Mouse (Mus musculus): ENCODE results near the gene Tnfsf14. TPM values are rescaled to one million over a fixed set of nuclear protein-coding genes. Genes with fewer than 3 reads are reported as not detected.

Tnfsf14 gene
- polyA plus RNA-seq, 1 experiment from 2014 or later = 0.53 TPM

DNA sequence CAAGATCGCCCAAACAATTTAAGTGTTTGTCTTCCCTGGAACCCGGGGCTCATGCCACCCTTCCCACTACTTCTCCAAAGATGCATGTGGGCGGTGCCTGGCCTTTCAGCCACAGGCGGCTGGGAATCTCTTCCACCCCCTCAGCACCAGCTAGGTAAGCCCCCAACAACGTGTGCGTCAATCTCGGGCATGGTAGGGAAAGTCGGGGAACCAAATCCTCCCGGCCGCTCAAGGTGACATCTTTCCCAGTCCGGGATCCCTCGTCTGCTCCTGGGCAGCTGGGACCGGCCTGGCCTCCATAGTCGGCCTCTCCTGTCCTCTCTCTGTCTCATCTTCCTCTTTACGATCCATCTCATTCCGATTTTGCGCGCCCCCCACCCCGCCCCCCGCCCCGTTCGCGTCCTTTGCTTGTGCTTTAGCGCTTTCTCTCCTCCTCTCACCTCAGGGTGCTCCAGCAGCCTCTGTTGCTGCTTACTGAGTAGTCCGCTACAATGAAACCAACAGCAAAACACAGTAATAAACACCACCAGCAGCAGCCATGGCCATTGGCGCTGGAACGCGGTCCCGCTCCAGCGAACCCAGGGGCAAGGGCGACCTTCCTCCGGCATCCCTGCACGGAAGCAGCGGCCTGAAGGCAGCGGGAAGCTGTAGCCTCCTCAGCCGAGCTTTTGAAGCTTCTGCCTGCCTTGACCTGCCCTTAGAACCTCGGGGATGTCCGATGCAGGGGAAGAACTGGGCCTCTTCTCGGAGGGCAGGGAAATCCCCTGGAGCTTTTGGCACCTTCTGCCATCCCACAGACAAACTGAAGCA is 44.8 kb downstream of the Tnfsf14 start, which contains the start of gene Cd70:
Gene Cd70 (minus strand): TSS at position 784 of the 810 bp plus-strand sequence.
- Histone ChIP-seq H3K36me3 (ENCODE audit: control insufficient read depth, insufficient read depth, low read length) (no peaks in the 10 kb centered on the region), H3K27me3 (ENCODE audit: control insufficient read depth, insufficient read depth, low read length) (peaks cover 32% of the 10 kb centered on the region), H3K9ac (ENCODE audit: low read length) (peak within 1 kb of the TSS; percentile 40; the same call in 1 of the 2 replicates), H3K4me2 (ENCODE audit: low read depth, low read length) (peak within 1 kb of the TSS; percentile 42), H3K4me1 (ENCODE audit: control insufficient read depth, insufficient read depth, low read length) (no peaks in the 10 kb centered on the region), H3K27ac (ENCODE audit: low read length) (no peak within 1 kb of the TSS), H3K9me3 (replicated peaks; ENCODE audit: control insufficient read depth, low read length) (no peaks in the 10 kb centered on the region), H3K4me3 (replicated peaks; ENCODE audit: low read length) (peak within 1 kb of the TSS; percentile 24)
- ATAC-seq (ENCODE audit: insufficient read depth, low FRiP score) = no peak
- 7% methylated on average over 39 of the region's 39 CpGs for WGBS

DNA sequence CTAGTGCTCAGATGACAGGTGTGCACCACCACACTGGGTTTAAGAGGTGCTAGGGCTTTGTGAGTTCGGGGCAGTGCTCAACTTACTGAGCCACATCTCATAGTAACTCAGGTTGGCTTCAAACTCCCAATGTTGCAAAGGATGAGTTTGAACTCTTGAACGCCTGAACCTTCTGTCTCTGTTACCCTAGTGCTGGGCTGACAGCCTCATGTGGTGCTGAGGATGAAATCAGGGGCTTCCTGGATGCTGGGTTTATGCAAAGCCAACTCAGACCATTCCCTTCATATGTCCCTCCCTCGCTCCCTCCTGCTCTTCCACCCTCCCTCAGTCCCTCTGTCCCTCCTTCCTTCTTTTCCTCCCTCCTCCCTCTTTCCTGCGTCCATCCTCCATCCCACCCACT is 45.6 kb downstream of the Tnfsf14 start:
- no peaks in the 10 kb centered on the region for H3K4me1 ChIP-seq (ENCODE audit: control insufficient read depth, insufficient read depth, low read length)
- no peaks in the 10 kb centered on the region for H3K9me3 ChIP-seq (replicated peaks; ENCODE audit: control insufficient read depth, low read length)
- 68% methylated on average over 4 of the region's 4 CpGs for WGBS
- H3K4me3 ChIP-seq (replicated peaks; ENCODE audit: low read length) = no peak overlapping the region
- no peak overlapping the region for H3K9ac ChIP-seq (ENCODE audit: low read length)
- no peak overlapping the region for H3K4me2 ChIP-seq (ENCODE audit: low read depth, low read length)
- no peak for ATAC-seq (ENCODE audit: insufficient read depth, low FRiP score)
- H3K27me3 ChIP-seq (ENCODE audit: control insufficient read depth, insufficient read depth, low read length) = peaks cover 32% of the 10 kb centered on the region
- H3K36me3 ChIP-seq (ENCODE audit: control insufficient read depth, insufficient read depth, low read length) = no peaks in the 10 kb centered on the region
- H3K27ac ChIP-seq (ENCODE audit: low read length) = no peak overlapping the region

DNA sequence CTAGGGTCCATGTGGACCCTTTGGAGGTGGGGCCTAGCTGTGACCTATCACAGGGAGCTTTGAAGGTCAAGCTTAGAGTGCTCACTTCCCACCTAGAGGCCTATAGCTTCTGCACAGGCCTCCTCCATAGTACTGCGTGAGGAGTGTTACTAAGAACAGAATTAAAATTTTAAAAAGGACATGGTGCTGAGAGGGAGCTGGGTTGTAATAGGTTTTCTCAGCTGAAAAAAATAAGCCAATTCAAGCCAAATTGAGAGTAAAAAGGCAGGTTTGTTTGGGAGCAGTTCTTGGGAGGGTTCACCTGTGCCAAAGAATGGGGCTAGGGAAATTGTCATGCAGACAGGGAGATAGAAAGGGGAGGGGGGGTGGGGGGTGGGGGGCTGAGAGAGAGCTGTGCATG is 48.9 kb downstream of the Tnfsf14 start:
- WGBS = 82% methylated on average over 1 of the region's 1 CpGs
- no peaks in the 10 kb centered on the region for H3K9me3 ChIP-seq (replicated peaks; ENCODE audit: control insufficient read depth, low read length)
- H3K27me3 ChIP-seq (ENCODE audit: control insufficient read depth, insufficient read depth, low read length) = peaks cover 28% of the 10 kb centered on the region
- H3K36me3 ChIP-seq (ENCODE audit: control insufficient read depth, insufficient read depth, low read length) = no peaks in the 10 kb centered on the region
- no peaks in the 10 kb centered on the region for H3K4me1 ChIP-seq (ENCODE audit: control insufficient read depth, insufficient read depth, low read length)
- no peak overlapping the region for H3K4me3 ChIP-seq (replicated peaks; ENCODE audit: low read length)
- ATAC-seq (ENCODE audit: insufficient read depth, low FRiP score) = no peak
- H3K9ac ChIP-seq (ENCODE audit: low read length) = no peak overlapping the region
- no peak overlapping the region for H3K27ac ChIP-seq (ENCODE audit: low read length)
- no peak overlapping the region for H3K4me2 ChIP-seq (ENCODE audit: low read depth, low read length)

DNA sequence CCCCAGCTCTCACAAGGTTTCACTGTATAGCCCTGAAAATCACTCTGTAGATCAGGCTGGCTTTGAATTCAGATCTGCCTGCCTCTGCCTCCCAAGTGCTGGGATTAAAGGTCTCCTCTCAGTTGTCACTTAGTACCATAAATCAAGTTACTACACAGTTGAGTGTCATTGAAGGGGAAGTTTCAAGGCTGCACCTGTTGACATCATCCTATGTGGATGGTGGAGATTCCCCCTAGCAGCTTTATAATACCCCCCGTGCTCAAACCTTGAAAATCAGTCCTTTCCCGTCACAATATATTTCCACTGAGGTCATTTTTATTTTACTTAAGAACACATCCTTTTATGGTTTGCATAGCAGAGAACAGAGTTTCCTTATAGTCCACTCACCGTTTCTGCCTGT is 50.3 kb downstream of the Tnfsf14 start:
- Histone ChIP-seq H3K4me1 (ENCODE audit: control insufficient read depth, insufficient read depth, low read length) (no peaks in the 10 kb centered on the region), H3K27ac (ENCODE audit: low read length) (no peak overlapping the region), H3K36me3 (ENCODE audit: control insufficient read depth, insufficient read depth, low read length) (no peaks in the 10 kb centered on the region), H3K4me2 (ENCODE audit: low read depth, low read length) (no peak overlapping the region), H3K4me3 (replicated peaks; ENCODE audit: low read length) (no peak overlapping the region), H3K27me3 (ENCODE audit: control insufficient read depth, insufficient read depth, low read length) (peaks cover 15% of the 10 kb centered on the region), H3K9me3 (replicated peaks; ENCODE audit: control insufficient read depth, low read length) (no peaks in the 10 kb centered on the region), H3K9ac (ENCODE audit: low read length) (no peak overlapping the region)
- ATAC-seq (ENCODE audit: insufficient read depth, low FRiP score) = no peak
- WGBS = 67% methylated on average over 3 of the region's 3 CpGs

DNA sequence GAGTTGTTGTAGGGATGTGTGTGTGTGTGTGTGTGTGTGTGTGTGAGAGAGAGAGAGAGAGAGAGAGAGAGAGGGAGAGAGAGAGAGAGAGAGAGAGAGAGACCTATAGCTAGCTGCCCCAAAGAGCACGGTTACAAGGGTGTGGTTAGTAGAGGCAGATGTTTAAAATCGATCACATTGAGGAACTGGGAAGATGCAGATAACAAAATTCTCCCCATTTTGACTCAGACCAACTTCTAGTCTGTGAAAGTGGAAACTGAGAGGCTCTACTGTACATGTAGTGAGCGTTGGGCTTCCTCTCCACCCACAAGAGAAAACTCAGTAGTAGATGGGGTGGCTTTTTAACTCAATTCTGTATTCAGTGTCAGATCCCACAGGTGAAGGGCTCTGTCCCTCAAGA is 54.3 kb downstream of the Tnfsf14 start:
- no peak for ATAC-seq (ENCODE audit: insufficient read depth, low FRiP score)
- no peak overlapping the region for H3K27ac ChIP-seq (ENCODE audit: low read length)
- no peaks in the 10 kb centered on the region for H3K27me3 ChIP-seq (ENCODE audit: control insufficient read depth, insufficient read depth, low read length)
- no peaks in the 10 kb centered on the region for H3K9me3 ChIP-seq (replicated peaks; ENCODE audit: control insufficient read depth, low read length)
- H3K4me3 ChIP-seq (replicated peaks; ENCODE audit: low read length) = no peak overlapping the region
- H3K36me3 ChIP-seq (ENCODE audit: control insufficient read depth, insufficient read depth, low read length) = no peaks in the 10 kb centered on the region
- H3K4me1 ChIP-seq (ENCODE audit: control insufficient read depth, insufficient read depth, low read length) = no peaks in the 10 kb centered on the region
- H3K4me2 ChIP-seq (ENCODE audit: low read depth, low read length) = no peak overlapping the region
- 77% methylated on average over 3 of the region's 3 CpGs for WGBS
- no peak overlapping the region for H3K9ac ChIP-seq (ENCODE audit: low read length)

Small RNAs within 50 kb of the gene (microRNA-seq; reads per million reads assigned to microRNA genes)
- gene Mir6978 = not detected

Other genes starting within 250 kb of the Tnfsf14 start
- 0.46 and 1.0 TPM in 2 replicates for gene Acer1, start 212.1 kb downstream of the Tnfsf14 start, polyA plus RNA-seq (2015; fragmentation: Nextera tagmentation; extraction: Ambion mirVana)
- gene Clpp, start 203.9 kb downstream of the Tnfsf14 start, polyA plus RNA-seq (2015; fragmentation: Nextera tagmentation; extraction: Ambion mirVana) = 129 and 130 TPM in 2 replicates
- 31.1 and 35.7 TPM in 2 replicates for gene Alkbh7, start 196.8 kb downstream of the Tnfsf14 start, polyA plus RNA-seq (2015; fragmentation: Nextera tagmentation; extraction: Ambion mirVana)
- gene Pspn, start 194.2 kb downstream of the Tnfsf14 start, polyA plus RNA-seq (2015; fragmentation: Nextera tagmentation; extraction: Ambion mirVana) = 0.56 TPM in 1 of 2 replicates, not detected in the other
- 58.0 and 63.2 TPM in 2 replicates for gene Gtf2f1, start 182.9 kb downstream of the Tnfsf14 start, polyA plus RNA-seq (2015; fragmentation: Nextera tagmentation; extraction: Ambion mirVana)
- gene Gm17949, start 182.7 kb downstream of the Tnfsf14 start, polyA plus RNA-seq (2015; fragmentation: Nextera tagmentation; extraction: Ambion mirVana) = 0.67 and 0.90 TPM in 2 replicates
- gene Khsrp, start 162.7 kb downstream of the Tnfsf14 start, polyA plus RNA-seq (2015; fragmentation: Nextera tagmentation; extraction: Ambion mirVana) = 18.6 and 20.1 TPM in 2 replicates
- gene Slc25a41, start 152.5 kb downstream of the Tnfsf14 start, polyA plus RNA-seq (2015; fragmentation: Nextera tagmentation; extraction: Ambion mirVana) = not detected in 2 replicates
- gene Crb3, start 135.1 kb downstream of the Tnfsf14 start, polyA plus RNA-seq (2015; fragmentation: Nextera tagmentation; extraction: Ambion mirVana) = 62.6 and 65.5 TPM in 2 replicates
- gene Slc25a23, start 134.3 kb downstream of the Tnfsf14 start, polyA plus RNA-seq (2015; fragmentation: Nextera tagmentation; extraction: Ambion mirVana) = 6.5 and 7.4 TPM in 2 replicates
- gene Dennd1c, start 115.7 kb downstream of the Tnfsf14 start, polyA plus RNA-seq (2015; fragmentation: Nextera tagmentation; extraction: Ambion mirVana) = 6.3 and 6.6 TPM in 2 replicates
- 20.5 and 21.9 TPM in 2 replicates for gene Tubb4a, start 106.4 kb downstream of the Tnfsf14 start, polyA plus RNA-seq (2015; fragmentation: Nextera tagmentation; extraction: Ambion mirVana)
- gene Tnfsf9, start 88.9 kb downstream of the Tnfsf14 start, polyA plus RNA-seq (2015; fragmentation: Nextera tagmentation; extraction: Ambion mirVana) = 9.2 and 10.4 TPM in 2 replicates
- gene Cd70, start 44.4 kb downstream of the Tnfsf14 start, polyA plus RNA-seq (2015; fragmentation: Nextera tagmentation; extraction: Ambion mirVana) = 0.17 TPM in 1 of 2 replicates, not detected in the other
- 17.0 and 19.5 TPM in 2 replicates for gene C3, start 34.0 kb upstream of the Tnfsf14 start, polyA plus RNA-seq (2015; fragmentation: Nextera tagmentation; extraction: Ambion mirVana)
- 50.0 and 52.0 TPM in 2 replicates for gene Gpr108, start 54.3 kb upstream of the Tnfsf14 start, polyA plus RNA-seq (2015; fragmentation: Nextera tagmentation; extraction: Ambion mirVana)
- gene Trip10, start 55.3 kb upstream of the Tnfsf14 start, polyA plus RNA-seq (2015; fragmentation: Nextera tagmentation; extraction: Ambion mirVana) = 45.4 and 46.9 TPM in 2 replicates
- 3.9 and 5.8 TPM in 2 replicates for gene Vav1, start 84.9 kb upstream of the Tnfsf14 start, polyA plus RNA-seq (2015; fragmentation: Nextera tagmentation; extraction: Ambion mirVana)
- gene Adgre1, start 164.5 kb upstream of the Tnfsf14 start, polyA plus RNA-seq (2015; fragmentation: Nextera tagmentation; extraction: Ambion mirVana) = 8.8 and 9.7 TPM in 2 replicates